Mouse (Mus musculus) Patski (cell line): ENCODE measurements around the gene Olfr1352. TPM values are rescaled to one million over a fixed set of nuclear protein-coding genes. Genes with fewer than 3 reads are reported as not detected.
"Not testable (repeated sequence)": the region's sequence is repeated elsewhere in the genome, so short reads cannot be mapped to it uniquely, and the experiment has no call there.

ENCODE experiments used
- ATAC-seq: fragments of 100-300 bp; one replicate; pipeline ENCODE4 v1.8.0; 2021
- CTCF ChIA-PET: fragments of 350-600 bp; sonication (Branson Sonifier 250); formaldehyde crosslinking; loops from one replicate; lab custom pipeline; 2022; ENCODE audit warnings: inconsistent platforms; lab: Charles Lee
- POLR2A ChIA-PET: fragments of 350-600 bp; sonication (Branson Sonifier 250); formaldehyde crosslinking; loops from one replicate; lab custom pipeline; 2022; ENCODE audit warnings: antibody characterized with exemption, inconsistent platforms; lab: Charles Lee
- DNase-seq: peaks from one replicate; pipeline ENCODE4 v3.0.0-alpha.2; 2011; ENCODE audit warnings: low read depth, low spot score
- H3K27me3 ChIP-seq: fragments of 371-371 bp; one replicate; pipeline ENCODE4 v1.5.1; 2021
- CTCF ChIP-seq: fragments of 100-300 bp; IDR thresholded peaks from one replicate; pipeline ENCODE4 v1.5.1; 2021
- in situ Hi-C: fragments of 300-500 bp; cut with MboI; formaldehyde crosslinking; loops from 3 replicates; pipeline ENCODE4 v1.11.1; 2018; ENCODE audit warnings: low pct_unique_long_range_greater_than_20kb, mixed read lengths
- polyA plus RNA-seq: library from polyadenylated mRNA; unstranded; gene quantifications from one replicate; pipeline ENCODE4 v1.2.3, GENCODE M21; 2021

The Olfr1352 gene
- polyA plus RNA-seq = not detected

GRCm38 (mm10) chr10:78980750-78981149 is at the start of gene Olfr1352:
Olfr1352 (plus strand) TSS chr10:78981050.
- DNase-seq = no peak
- H3K27me3 ChIP-seq = peaks cover 23% of the 10 kb centered on the region
- ChIA-PET CTCF (interaction anchor here (2.0 kb wide), 1 partner anchor 10 kb away, joined by 4 read pairs; no protein-coding TSS in a partner anchor), POLR2A (no interaction called here)
- ATAC-seq = no peak
- in situ Hi-C loops = no loop called here
- no peak for TF ChIP-seq CTCF

- POLR2A ChIA-PET, DNase-seq, ATAC-seq, CTCF ChIA-PET, H3K27me3 ChIP-seq, in situ Hi-C loops: not testable (repeated sequence)
Observed at GRCm38 (mm10) chr10:78950336-78950735, 30.5 kb upstream of the Olfr1352 start, which contains the start of gene Olfr8. Olfr8 (plus strand) TSS chr10:78950636.

GRCm38 (mm10) chr10:78963009-78963408 is 17.8 kb upstream of the Olfr1352 start, which contains the start of gene Olfr1353:
Olfr1353 (plus strand) TSS chr10:78963309.
- DNase-seq, ATAC-seq, in situ Hi-C loops, H3K27me3 ChIP-seq, CTCF ChIA-PET, POLR2A ChIA-PET: not testable (repeated sequence)

- ChIA-PET POLR2A (no interaction called here), CTCF (no interaction called here)
- no peak for ATAC-seq
- peaks cover 14% of the 10 kb centered on the region for H3K27me3 ChIP-seq
- in situ Hi-C loops = no loop called here
- TF ChIP-seq CTCF = no peak
- DNase-seq = no peak
Observed at GRCm38 (mm10) chr10:79012172-79012571, 31.3 kb downstream of the Olfr1352 start, which contains the start of gene Olfr1351. Olfr1351 (plus strand) TSS chr10:79012472.

- DNase-seq = no peak
- POLR2A ChIA-PET = no interaction called here
- CTCF ChIA-PET = no interaction called here
- TF ChIP-seq CTCF = no peak
- no peak for ATAC-seq
- peaks cover 8% of the 10 kb centered on the region for H3K27me3 ChIP-seq
- in situ Hi-C loops = no loop called here
Observed at GRCm38 (mm10) chr10:79028441-79028840, 47.6 kb downstream of the Olfr1352 start, which contains the start of gene Olfr57. Olfr57 (plus strand) TSS chr10:79028741.

Other genes starting within 250 kb of the Olfr1352 start
- gene Ccdc105, start 228.0 kb upstream of the Olfr1352 start, polyA plus RNA-seq = not detected
- gene Slc1a6, start 200.6 kb upstream of the Olfr1352 start, polyA plus RNA-seq = 0.45 TPM
- gene Olfr1356, start 128.9 kb upstream of the Olfr1352 start, polyA plus RNA-seq = not detected
- gene Olfr1355, start 105.5 kb upstream of the Olfr1352 start, polyA plus RNA-seq = not detected
- gene Olfr1354, start 67.9 kb upstream of the Olfr1352 start, polyA plus RNA-seq = not detected
- not detected for gene Olfr8, start 30.4 kb upstream of the Olfr1352 start, polyA plus RNA-seq
- not detected for gene Olfr1353, start 17.7 kb upstream of the Olfr1352 start, polyA plus RNA-seq
- gene Olfr1351, start 31.4 kb downstream of the Olfr1352 start, polyA plus RNA-seq = not detected
- gene Olfr57, start 47.7 kb downstream of the Olfr1352 start, polyA plus RNA-seq = not detected
- gene 2610008E11Rik, start 116.5 kb downstream of the Olfr1352 start, polyA plus RNA-seq = 13.4 TPM
- gene Vmn2r80, start 167.7 kb downstream of the Olfr1352 start, polyA plus RNA-seq = not detected